Mouse (Mus musculus): Measurements from ENCODE around the gene Mgat4c.

- TF ChIP-seq CTCF (conservative IDR thresholded peaks at IDR 0.05; ENCODE audit: low read length): no peak
- TF ChIP-seq NANOG (IDR thresholded peaks at IDR 0.05; ENCODE audit: borderline replicate concordance, low read length): no peak
Observed at GRCm38 (mm10) chr10:102074541-102075398, 393.5 kb downstream of the Mgat4c start.
